Mouse (Mus musculus): Measurements from ENCODE around the gene Leng8. TPM values are rescaled to one million over a fixed set of nuclear protein-coding genes. Genes with fewer than 3 reads are reported as not detected.
"Not testable (repeated sequence)": the region's sequence is repeated elsewhere in the genome, so short reads cannot be mapped to it uniquely, and the experiment has no call there.

The Leng8 gene
- total RNA-seq, 2 experiments from 2014 or later: 70.0 to 88.7 TPM

DNA sequence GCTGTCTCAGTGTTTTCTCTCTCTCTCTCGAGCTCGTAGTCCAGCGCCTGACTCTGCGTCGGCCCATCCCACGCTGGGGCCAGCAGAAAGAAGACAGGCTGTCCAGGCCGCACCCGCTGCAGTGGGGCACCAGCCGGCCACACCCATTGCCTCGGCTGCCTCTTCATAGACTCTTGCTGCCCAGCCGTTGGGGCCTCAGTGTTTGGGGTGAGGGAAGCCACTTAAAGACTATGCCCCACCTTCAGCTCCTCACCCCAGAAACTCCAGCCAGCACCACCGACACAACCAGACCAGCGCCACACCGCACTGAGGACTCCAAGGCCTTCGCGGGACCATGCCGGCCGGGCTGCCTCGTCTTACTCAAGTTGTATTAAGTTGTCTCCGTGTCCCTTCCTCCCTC is 10.5 kb downstream of the Leng8 start:
- DNase-seq: no peak

DNA sequence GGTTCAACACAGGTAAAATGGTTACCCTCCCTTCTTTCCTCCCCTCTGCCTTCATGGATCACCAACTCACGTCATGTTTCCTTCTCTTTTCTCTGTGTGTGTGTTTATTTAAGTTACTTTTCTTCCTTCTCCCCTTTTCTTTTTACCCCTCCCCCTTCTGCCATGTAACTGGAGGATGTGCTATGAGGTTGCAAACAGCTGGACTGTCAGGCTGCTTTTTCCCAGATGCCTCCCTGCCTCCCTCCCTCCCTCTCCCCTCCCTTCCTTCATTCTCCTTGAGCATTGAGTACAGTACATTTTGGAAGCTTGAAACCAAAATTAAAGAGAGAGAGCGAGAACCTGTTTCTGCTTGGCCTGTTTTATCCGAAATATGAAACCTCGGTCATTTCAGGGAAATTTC is 11.0 kb downstream of the Leng8 start:
- no peak for DNase-seq

DNA sequence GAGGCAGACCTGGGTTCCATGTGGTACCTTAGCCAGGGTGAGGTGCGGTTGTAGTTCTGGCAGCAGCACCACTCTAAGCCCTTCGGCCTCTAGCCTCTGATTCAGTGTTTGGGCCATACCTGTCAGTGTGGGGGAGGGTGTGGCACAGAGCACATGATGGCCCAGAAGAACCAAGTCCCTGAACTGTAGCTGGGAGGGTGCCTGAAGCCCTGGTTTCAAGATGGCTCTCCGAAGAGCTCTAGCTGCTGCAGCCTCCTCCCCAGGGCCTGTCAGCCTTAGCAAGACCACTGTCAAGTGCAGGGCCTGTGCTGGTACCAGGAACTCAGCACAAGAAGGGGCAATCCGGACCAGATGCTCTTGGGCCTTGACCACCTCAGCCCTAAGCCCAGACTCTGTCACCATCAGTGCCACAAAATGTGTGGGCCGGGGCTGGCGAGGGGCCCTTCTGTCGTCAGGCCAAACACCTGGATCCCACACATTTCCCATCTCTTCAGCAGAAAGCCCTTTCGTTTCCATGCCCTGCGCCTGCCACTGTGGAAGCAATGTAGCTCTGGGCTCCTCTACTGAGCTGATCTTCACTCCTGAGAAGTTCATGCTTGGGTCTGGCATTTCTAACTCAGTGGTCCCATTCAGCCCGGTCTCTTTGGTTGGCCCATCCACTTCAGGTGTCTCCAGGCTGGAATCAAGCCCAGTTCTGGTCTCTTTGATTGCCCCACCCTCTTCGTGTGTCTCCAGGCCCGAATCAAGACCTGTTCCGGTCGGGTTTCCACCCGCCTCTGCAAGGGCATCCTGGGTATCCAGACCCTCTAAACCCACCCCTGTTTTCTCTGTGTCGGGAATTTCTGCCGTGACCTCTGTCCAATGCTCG is 11.7 kb downstream of the Leng8 start:
- no peak for DNase-seq

DNA sequence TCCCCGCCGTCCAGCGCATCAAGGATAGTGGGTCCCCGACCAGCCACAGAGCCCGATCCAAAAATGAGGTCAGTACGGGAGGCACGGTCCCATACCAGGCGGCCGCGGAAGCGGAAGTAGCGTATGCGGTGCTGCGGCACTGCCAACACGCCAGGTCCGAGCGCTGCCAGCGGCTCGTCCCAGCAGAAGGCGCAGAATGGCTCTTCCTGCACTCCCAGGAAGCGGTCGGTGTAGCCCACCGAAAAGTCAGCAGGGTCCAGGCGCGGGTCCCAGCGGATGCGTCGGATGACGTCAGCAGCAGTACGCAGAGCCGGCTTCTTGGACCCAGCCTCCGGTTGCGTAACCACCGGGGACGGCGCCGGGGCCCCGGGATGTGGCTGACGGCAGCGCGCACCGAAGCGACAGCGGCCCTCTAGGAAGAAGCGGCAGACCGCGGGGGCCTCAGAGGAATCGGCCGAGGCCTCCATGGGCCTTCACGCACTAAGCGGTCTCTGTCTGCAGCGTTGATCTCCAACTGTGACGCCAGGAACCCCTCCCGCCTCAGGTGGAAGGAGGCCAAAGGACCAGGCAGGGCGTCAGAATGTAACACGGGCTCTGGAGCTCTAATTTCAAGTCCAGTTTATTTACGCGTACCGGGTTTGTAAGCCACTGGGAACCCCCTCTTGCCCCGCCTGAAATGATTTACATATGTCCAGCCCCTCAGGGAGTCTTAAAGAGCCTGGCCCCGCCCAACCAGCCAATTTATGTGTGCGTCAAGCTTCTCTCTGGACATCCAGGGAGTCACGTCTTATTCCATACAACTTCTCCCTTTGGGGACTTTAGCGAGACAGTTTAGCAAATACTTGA is 12.6 kb downstream of the Leng8 start:
- peak; percentile 87 to 88 for DNase-seq

DNA sequence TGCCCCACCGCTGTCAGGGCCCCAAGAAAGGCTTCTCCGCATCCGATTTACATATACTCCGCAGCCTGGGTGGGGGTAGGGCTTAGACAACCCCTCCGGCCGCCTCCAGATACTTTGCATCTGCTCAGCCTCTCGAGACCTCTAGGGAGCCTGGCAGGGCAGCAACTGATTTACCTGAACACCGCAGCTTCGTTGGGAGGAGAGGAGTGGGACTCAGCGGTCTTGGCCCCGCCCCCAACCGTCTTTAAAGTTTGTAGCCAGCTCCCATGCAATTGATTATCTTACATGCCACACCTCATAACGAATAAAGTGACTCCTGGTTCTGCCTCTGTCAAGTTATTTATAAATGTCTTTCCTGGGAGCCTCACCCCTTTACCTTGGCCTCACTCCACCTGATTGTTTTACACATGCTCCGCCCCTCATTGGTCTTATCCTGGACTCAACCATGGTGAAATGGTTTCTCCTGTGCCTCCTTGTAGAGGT is 13.3 kb downstream of the Leng8 start, which contains the start of gene Leng9:
Gene Leng9 (minus strand): TSS at position 316 of the 483 bp plus-strand sequence.
- peak in 1 of 2 experiments; percentile 66 for DNase-seq

DNA sequence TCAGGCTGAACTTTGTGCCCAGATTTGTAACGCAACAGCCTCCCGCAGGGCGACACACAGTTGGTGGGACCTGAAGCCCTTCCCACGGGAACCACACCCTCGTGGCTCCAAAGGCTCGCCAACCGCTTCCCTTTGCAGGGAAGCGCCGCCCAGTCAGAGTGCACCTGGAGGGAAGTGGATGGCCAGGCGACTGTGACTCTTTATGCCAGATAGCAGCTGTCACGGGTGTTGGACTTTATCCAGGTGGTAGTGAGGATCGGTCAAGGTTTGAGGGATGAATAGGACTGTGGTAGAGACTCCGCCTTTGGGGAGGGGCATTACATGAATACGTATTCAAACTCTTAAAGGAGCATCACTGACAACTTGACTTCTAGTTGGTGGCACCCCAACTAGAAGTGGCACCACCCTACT is 14.0 kb downstream of the Leng8 start:
- DNase-seq: peak; percentile 82 to 84

DNA sequence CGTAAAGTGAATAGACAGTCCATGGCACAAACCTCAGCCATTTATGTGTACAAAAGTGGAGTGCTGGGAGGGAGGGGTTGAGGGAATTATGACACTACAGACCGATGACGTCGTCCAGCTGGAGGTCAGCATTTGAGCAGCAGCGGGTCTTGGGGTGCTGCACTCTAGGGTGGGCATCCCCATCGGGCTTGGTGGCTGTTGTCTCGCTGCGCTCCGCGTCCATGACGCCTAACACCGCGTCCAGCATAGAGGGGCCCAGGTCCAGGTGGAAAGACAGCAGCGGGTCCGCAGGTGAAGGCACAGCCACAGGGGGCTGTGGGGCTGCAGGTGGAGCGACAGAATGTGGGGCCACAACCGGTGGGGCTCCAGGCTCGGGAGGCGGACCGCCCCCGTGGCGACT is 14.4 kb downstream of the Leng8 start:
- no peak for DNase-seq

DNA sequence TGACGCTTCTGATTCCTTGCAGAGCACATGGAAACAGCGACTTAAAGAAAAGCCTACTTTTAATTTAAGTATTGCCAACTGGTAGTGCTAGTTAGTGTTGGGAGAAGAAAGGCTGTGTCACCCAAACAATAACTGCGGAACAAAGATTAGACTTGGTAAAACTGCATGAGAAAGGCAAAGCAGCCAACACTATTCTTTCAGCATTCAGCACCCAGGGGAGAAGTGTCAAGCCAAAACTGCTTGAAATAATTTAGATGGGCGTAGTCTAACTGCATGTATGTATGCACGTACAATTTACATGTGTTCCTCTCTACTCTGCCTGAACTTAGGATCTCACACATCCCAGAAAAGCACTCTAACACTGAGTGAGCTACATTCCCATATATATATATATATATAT is 17.5 kb downstream of the Leng8 start:
- DNase-seq: no peak

DNA sequence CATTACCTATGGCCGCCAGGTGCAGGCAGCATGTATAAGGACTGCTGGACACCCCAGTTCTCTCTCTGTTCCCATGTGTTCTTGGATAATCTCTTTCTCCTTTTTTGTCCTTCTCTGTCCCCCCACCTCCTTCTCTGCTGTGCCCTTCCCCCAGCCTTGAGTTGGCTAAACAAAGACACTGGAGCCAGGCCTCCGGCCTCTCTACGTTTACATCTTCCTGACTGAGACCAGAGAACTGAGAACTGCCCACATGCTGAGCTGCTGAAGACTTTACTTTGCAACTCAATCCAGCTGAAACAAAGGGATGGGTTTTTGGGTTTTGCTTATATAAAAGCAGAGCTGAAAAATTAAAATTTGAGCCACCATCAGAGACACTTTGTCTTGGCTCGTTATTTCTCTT is 18.1 kb downstream of the Leng8 start:
- DNase-seq: no peak

DNA sequence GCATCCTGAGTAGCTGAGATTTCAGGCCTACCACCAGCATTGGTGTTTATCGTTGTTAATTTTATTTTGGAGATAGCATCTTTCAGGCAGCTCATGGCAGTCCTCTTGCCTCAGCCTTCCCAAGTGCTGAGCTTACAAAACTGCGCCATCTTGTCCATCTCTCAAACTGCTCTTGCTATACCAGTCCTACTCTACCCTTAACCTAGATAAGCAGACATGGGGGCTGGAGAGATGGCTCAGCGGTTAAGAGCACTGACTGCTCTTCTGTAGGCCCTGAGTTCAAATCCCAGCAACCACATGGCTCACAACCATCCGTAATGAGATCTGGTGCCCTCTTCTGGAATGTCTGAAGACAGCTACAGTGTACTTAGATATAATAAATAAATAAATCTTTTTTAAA is 24.8 kb downstream of the Leng8 start:
- DNase-seq: not testable (repeated sequence)

DNA sequence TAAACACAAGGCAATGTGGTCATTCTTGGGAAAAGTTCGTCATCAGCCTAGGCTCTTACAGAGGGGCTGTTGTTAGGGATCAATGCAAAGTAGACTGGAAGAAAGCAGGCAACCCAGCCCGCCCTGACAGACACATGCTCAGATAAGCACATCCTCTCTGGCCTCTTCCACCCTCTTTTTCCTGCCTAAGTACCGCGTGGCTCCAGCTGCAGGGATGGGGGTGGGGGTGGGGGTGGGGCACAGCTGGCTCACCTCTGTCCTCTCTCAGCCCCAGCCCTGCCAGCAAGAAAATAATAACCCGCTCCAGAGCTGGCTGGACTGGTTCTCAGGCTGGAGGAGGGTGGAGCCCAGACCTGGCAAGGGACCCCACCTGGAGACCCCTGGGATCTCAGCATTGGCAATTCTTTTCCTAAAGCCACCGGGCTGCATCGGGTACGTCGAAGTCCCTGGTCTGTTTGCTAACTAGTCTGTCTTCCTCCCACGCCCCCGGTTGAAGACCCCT is 26.8 kb downstream of the Leng8 start:
- DNase-seq: peak in 1 of 2 experiments; percentile 40

DNA sequence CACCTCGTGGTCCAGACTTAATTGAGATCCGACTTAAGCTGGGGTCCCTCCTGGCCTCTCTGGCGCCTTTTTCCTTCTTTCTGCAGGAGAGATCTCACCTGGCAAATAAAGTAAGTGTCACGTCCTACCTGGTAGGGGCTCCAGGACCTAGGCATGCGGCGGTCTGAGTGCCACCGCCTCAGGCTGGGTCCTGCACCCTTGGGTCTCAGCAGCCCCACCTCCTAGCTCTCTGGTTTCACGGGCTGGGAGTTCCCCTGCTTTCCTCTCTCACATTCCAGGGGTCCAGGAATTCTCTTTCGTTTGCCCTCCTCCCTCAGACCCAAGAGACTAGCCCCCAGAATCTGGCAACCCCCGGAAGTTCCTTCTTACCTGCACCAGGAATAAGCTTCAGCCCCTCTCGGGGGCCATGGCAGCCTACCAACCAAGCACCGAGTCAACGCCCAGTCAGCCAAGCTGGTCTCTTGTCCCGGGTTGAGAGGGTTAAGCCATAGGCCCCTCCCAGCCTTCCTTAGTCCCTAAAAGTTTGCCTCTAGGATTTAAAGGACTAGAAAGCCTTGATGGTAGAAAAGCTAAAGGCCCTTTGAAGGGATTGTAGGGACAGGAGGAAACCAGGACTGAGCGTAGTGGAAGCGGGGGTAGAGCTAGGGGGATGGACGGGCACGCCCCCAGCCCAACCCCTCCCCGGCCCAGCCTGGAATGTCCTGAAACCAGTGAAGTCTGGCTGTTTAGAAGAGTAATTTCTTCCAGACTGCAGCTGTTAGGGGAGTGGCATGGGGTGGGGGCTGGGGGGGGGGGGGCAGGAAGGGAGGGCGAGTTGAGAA is 27.5 kb downstream of the Leng8 start, which contains the start of gene Cdc42ep5:
Gene Cdc42ep5 (minus strand): TSS at position 771 of the 821 bp plus-strand sequence.
- DNase-seq: peak; percentile 59 to 80

DNA sequence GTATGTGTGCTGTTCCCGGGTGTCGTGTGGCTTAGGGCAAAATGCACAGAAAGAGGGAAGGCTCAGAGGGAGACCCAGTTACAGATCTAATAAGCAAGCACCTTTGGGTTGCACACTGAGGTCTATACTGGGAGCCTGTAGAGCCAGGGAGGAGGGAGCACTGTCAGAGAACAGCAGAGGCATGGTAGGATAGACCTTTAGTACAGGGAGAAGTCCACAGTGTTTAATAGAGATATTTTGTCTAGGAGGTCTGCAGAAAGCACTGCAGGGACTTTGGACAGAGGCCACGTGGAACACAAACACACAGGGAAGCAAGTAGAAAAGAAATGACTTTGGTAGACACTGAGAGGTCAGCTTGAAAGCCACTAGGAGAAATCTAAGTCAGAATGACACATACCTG is 28.4 kb downstream of the Leng8 start:
- DNase-seq: no peak

DNA sequence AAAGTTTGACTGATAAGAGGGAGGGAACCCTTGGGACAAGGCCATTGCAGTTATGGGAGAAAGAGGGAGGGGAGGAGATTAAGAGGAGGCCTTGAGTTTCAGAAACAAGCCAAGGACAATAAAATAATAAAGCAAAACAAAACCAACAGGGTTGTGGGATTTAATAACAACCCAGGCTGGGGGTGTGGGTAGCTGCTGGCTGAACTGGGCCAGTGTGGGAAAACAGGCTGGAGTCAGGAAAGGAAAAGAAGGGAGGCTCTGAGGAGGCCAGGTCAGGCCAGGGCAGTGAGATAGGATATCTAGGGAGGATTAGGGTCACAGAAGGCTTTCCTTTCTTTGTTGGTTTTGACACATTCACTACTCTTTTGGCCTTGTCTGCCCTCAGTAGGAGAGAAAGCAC is 30.3 kb downstream of the Leng8 start:
- peak in 1 of 2 experiments; percentile 44 for DNase-seq

DNA sequence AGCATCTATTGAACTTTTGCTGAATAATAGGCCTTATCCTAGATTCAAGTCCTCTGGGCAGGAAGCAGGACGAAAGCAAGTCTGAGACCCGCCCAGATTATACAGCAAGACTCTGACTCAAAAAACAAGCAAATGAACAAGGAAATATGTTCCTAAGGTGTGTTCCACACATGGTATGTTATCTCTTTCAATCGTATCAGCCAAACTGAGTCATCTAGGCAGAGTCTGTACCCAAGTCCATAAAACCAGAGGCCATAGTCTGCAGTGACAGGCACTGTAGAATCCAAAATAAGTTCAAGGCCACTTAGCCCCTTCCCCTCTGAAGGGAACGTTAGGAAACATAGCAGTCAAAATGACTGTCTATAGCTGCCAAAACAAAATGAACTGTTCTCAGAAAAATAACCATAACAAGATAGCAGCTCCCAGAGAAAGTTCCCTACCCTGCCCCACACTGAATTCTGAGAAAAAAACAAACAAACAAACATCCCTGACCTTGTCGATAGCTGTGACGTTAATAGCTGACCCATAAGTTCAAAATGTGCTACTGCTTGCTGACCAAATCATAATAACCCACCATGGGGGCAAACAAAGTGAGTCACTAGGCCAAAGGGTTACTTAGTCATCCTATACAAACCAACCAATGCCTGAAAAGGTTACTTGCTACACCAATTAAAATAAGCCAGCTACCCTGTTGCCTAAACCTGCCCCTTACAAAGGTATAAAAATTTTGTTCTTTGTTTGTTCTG is 33.5 kb downstream of the Leng8 start:
- DNase-seq: no peak

DNA sequence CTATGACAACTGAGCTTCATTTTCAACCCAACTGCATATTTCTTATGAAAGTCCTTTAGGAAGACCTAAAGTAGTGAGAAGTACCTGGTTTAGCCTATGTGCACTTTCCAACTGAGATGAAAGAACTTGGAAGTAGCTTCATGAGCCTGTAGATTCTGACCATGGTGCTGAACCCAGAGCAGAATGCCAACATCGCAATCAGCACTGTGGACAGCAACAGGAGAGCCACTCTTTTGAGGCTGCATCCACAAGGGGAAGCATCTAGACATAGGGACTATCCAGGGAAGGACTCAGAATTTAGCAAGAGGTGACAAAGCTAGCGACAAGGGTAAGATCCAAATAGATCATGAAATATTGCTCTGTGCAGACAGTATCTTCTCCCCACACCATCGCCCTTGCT is 41.6 kb downstream of the Leng8 start:
- DNase-seq: peak; percentile 65 to 77

Data from adrenal gland, postnatal 36 days (tissue).